Mouse (Mus musculus): ENCODE data around the gene Actr1a. TPM values are rescaled to one million over a fixed set of nuclear protein-coding genes. Genes with fewer than 3 reads are reported as not detected.

Gene Actr1a
- polyA plus RNA-seq, 1 experiment from 2014 or later, result 49.4 TPM

GRCm38 (mm10) chr19:46349550-46349949 lies 46.0 kb downstream of the Actr1a start:
- H3K27ac ChIP-seq (replicated peaks), result no peak overlapping the region

DNA sequence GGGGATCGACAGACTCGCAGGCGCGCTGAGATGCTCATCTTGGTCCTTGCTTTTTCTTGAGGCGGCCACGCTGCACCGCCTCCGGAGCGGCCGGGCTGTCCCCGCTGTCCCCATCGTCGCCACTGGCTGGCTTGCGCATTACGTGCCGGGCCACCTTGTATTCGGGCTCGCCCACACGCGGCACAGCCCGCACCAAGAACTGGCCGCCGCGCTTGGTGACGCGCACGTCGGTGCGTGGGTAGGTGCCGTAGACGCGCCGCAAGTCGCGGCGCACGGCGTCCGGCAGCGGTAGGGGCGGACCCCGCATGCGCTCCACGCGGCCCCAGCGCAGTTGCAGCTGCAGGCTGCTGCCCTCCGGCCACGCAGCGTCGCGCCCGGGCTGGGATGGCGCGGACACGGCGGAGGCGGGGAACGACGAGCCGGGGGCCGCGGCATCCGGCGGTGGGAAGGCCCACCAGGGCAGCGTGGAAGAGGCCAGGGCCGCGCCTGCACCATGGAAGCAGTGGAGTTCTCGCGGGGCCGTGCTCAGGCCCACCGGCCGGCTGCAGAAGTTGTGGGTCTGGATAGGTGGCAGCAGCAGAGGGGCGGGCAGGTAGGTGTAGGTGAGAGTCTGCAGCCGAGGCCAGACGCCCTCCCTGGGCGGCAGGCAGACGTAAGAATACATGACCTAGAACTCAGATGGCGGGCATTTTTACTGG lies 46.6 kb downstream of the Actr1a start:
- Histone ChIP-seq H3K27ac (replicated peaks) (peak overlapping the region; percentile 68), H3K9ac (peak overlapping the region; percentile 57), H3K4me3 (replicated peaks) (peak overlapping the region; percentile 65), H3K9me3 (replicated peaks) (no peaks in the 10 kb centered on the region), H3K36me3 (replicated peaks) (no peaks in the 10 kb centered on the region), H3K4me2 (peak overlapping the region; percentile 95), H3K27me3 (peaks cover 29% of the 10 kb centered on the region), H3K4me1 (replicated peaks) (peaks cover 58% of the 10 kb centered on the region)
- peak; percentile 74 for ATAC-seq (ENCODE audit: insufficient read depth)
- WGBS (ENCODE audit: insufficient replicate concordance), result under 1% methylated on average over 78 of the region's 78 CpGs

More at GRCm38 (mm10) chr19:46349550-46349949, 46.0 kb downstream of the Actr1a start:
- no peaks in the 10 kb centered on the region for H3K36me3 ChIP-seq (replicated peaks)
- ATAC-seq (ENCODE audit: insufficient read depth), result no peak
- peaks cover 53% of the 10 kb centered on the region for H3K4me1 ChIP-seq (replicated peaks)
- 47% methylated on average over 6 of the region's 6 CpGs for WGBS (ENCODE audit: insufficient replicate concordance)
- no peaks in the 10 kb centered on the region for H3K9me3 ChIP-seq (replicated peaks)
- peak overlapping the region; percentile 95 for H3K4me2 ChIP-seq
- peaks cover 29% of the 10 kb centered on the region for H3K27me3 ChIP-seq
- peak overlapping the region; percentile 65 for H3K4me3 ChIP-seq (replicated peaks)
- peak overlapping the region; percentile 57; the same call in 1 of the 2 replicates for H3K9ac ChIP-seq

DNA sequence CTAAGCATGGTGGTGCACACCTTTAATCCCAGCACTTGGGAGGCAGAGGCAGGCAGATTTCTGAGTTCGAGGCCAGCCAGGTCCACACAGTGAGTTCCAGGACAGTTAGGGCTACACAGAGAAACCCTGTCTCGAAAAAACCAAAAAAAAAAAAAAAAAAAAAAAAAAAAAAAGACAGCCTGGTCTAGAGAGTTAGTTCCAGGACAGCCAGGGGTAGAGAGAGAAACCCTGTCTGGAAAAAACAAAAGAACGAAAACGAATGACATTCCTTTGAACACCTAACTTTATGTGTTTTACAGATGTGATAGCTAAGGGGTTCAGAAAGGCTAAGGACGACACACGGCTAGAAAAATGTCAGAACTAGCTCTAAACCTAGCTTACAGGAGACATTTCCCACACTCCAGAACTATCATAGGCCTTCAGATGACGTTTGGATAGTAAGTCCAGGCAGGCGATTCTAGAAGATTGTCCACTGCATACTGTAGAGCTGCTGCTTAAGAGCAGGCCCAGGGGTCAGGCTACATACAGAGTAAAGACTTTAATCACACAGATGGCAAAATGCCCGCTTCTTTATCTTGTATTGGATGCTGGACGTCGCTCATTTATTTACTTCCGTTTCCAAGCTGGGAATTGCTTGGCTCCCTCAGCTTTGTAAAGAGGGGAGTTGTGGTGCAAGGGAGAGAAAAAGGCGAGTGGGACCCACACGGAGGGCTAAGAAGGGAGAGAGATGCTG lies 47.4 kb downstream of the Actr1a start:
- Histone ChIP-seq H3K4me3 (replicated peaks) (peak overlapping the region; percentile 65), H3K4me2 (peak overlapping the region; percentile 95), H3K9me3 (replicated peaks) (no peaks in the 10 kb centered on the region), H3K4me1 (replicated peaks) (peaks cover 59% of the 10 kb centered on the region), H3K27ac (replicated peaks) (peak overlapping the region; percentile 68), H3K27me3 (peaks cover 33% of the 10 kb centered on the region), H3K9ac (peak overlapping the region; percentile 57), H3K36me3 (replicated peaks) (no peaks in the 10 kb centered on the region)
- 0 out of 2 replicates have a peak, but pooled peaks have one; percentile 21 for ATAC-seq (ENCODE audit: insufficient read depth)
- 26% methylated on average over 14 of the region's 14 CpGs for WGBS (ENCODE audit: insufficient replicate concordance)

GRCm38 (mm10) chr19:46347146-46347545 lies 48.4 kb downstream of the Actr1a start:
- H3K36me3 ChIP-seq (replicated peaks), result no peaks in the 10 kb centered on the region
- H3K9me3 ChIP-seq (replicated peaks), result no peaks in the 10 kb centered on the region
- 86% methylated on average over 1 of the region's 1 CpGs for WGBS (ENCODE audit: insufficient replicate concordance)
- H3K27ac ChIP-seq (replicated peaks), result no peak overlapping the region
- ATAC-seq (ENCODE audit: insufficient read depth), result no peak
- H3K27me3 ChIP-seq, result peaks cover 33% of the 10 kb centered on the region
- no peak overlapping the region for H3K4me2 ChIP-seq
- no peak overlapping the region for H3K9ac ChIP-seq
- H3K4me3 ChIP-seq (replicated peaks), result no peak overlapping the region
- peaks cover 56% of the 10 kb centered on the region for H3K4me1 ChIP-seq (replicated peaks)

DNA sequence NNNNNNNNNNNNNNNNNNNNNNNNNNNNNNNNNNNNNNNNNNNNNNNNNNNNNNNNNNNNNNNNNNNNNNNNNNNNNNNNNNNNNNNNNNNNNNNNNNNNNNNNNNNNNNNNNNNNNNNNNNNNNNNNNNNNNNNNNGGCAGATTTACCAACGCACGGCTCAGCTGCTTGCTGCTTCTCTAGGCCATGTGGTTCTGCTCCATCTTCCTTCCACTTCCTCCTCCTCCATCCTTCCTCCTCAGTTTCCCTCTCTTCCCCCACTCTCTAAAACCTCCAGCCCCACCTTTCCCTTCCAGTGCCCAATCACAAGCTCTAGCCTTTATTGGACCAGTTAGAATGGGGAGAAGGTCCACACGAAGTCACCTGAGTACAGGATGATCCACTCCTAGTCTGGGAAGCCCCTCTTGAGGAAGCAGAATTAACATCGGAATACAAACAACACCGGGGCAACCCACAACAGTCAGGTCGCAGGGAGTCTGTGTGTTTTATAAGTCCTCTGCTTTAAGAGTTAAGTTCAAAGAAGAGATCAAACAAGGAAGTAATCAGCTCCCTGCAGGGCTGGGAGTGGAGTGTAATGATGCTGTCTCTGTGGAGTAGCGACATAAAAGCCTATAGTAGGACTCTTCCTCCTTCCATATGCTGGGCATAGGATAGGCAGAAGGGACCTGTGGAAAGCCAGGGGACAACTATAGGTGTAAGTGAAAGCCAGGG lies 50.7 kb downstream of the Actr1a start:
- H3K9me3 ChIP-seq (replicated peaks), result no peaks in the 10 kb centered on the region
- no peak overlapping the region for H3K9ac ChIP-seq
- ATAC-seq (ENCODE audit: insufficient read depth), result no peak
- 29% methylated on average over 7 of the region's 7 CpGs for WGBS (ENCODE audit: insufficient replicate concordance)
- H3K4me3 ChIP-seq (replicated peaks), result no peak overlapping the region
- H3K36me3 ChIP-seq (replicated peaks), result no peaks in the 10 kb centered on the region
- peaks cover 66% of the 10 kb centered on the region for H3K4me1 ChIP-seq (replicated peaks)
- no peak overlapping the region for H3K4me2 ChIP-seq
- H3K27ac ChIP-seq (replicated peaks), result no peak overlapping the region
- H3K27me3 ChIP-seq, result peaks cover 21% of the 10 kb centered on the region

- no peaks in the 10 kb centered on the region for H3K36me3 ChIP-seq (replicated peaks)
- peak overlapping the region; percentile 86 for H3K27ac ChIP-seq (replicated peaks)
- WGBS (ENCODE audit: insufficient replicate concordance), result 39% methylated on average over 7 of the region's 7 CpGs
- no peaks in the 10 kb centered on the region for H3K9me3 ChIP-seq (replicated peaks)
- H3K9ac ChIP-seq, result peak overlapping the region; percentile 36; the same call in 1 of the 2 replicates
- H3K4me3 ChIP-seq (replicated peaks), result peak overlapping the region; percentile 75
- H3K4me1 ChIP-seq (replicated peaks), result peaks cover 64% of the 10 kb centered on the region
- peak; percentile 20; the same call in 1 of the 2 replicates for ATAC-seq (ENCODE audit: insufficient read depth)
- H3K4me2 ChIP-seq, result peak overlapping the region; percentile 91
- peaks cover 4% of the 10 kb centered on the region; the same call in 1 of the 2 replicates for H3K27me3 ChIP-seq
These were observed 56.1 kb downstream of the Actr1a start for GRCm38 (mm10) chr19:46339287-46339971.

DNA sequence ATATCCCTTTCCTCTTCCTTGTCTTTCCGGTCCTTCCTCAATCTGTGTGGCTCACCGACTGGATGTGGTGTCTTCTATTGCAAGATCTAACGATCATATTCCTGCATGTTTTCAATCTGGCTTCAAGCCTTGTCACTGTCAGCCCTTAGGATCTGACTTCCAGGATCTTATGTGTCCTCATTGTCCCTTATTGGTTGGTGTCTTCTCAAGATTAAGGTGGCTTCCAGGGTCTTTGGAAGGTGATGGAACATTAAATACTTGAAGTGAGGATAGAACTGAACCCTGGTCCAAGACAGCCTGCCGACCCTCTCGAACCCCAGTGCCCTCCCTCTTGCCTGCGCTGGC lies 56.6 kb downstream of the Actr1a start:
- H3K4me3 ChIP-seq (replicated peaks), result peak overlapping the region; percentile 75
- WGBS (ENCODE audit: insufficient replicate concordance), result 14% methylated on average over 6 of the region's 6 CpGs
- peaks cover 4% of the 10 kb centered on the region; the same call in 1 of the 2 replicates for H3K27me3 ChIP-seq
- H3K9ac ChIP-seq, result peak overlapping the region; percentile 36
- H3K36me3 ChIP-seq (replicated peaks), result no peaks in the 10 kb centered on the region
- H3K9me3 ChIP-seq (replicated peaks), result no peaks in the 10 kb centered on the region
- peak; percentile 22 for ATAC-seq (ENCODE audit: insufficient read depth)
- peak overlapping the region; percentile 86 for H3K27ac ChIP-seq (replicated peaks)
- H3K4me2 ChIP-seq, result peak overlapping the region; percentile 91
- peaks cover 60% of the 10 kb centered on the region for H3K4me1 ChIP-seq (replicated peaks)

GRCm38 (mm10) chr19:46338331-46338936 lies 57.1 kb downstream of the Actr1a start, which contains the start of gene Cuedc2:
Gene Cuedc2, minus strand, starts transcription at chr19:46338702.
- no peaks in the 10 kb centered on the region; the same call in 1 of the 2 replicates for H3K27me3 ChIP-seq
- peak; percentile 82 for ATAC-seq (ENCODE audit: insufficient read depth)
- H3K36me3 ChIP-seq (replicated peaks), result no peaks in the 10 kb centered on the region
- H3K4me3 ChIP-seq (replicated peaks), result peak within 1 kb of the TSS; percentile 75
- peak within 1 kb of the TSS; percentile 86 for H3K27ac ChIP-seq (replicated peaks)
- H3K4me2 ChIP-seq, result peak within 1 kb of the TSS; percentile 91
- H3K9ac ChIP-seq, result peak within 1 kb of the TSS; percentile 70
- WGBS (ENCODE audit: insufficient replicate concordance), result under 1% methylated on average over 31 of the region's 31 CpGs
- peaks cover 55% of the 10 kb centered on the region for H3K4me1 ChIP-seq (replicated peaks)
- no peaks in the 10 kb centered on the region for H3K9me3 ChIP-seq (replicated peaks)

DNA sequence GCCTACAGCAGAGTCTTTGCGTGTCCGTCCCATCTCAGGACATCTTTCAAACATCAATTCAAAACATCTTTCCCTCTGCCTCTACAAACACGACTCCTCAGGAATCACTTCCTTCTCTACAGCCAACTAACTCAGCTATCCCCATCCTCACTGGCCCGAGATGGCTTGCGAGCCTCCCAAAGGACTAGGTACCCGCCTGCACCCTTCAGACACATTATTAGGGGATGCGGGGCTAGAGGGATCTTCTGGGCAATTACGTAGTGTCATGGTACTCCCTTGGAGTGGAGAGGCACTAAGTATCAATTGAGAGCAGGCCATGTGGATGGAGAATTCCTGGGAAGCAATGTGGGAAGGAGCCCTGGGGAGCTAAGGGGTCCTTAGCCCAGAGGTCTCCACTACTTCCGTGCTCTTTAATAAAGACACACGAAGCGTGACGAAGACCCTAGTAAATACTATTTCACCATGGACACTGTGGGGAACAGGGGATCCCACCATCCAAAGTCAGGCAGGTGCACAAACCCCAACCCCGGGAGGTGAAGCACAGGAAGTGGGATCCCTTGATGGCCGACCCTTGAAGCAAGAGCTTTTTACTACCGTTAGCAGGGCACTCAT lies 57.7 kb downstream of the Actr1a start:
- H3K9me3 ChIP-seq (replicated peaks), result no peaks in the 10 kb centered on the region
- no peaks in the 10 kb centered on the region for H3K36me3 ChIP-seq (replicated peaks)
- H3K4me3 ChIP-seq (replicated peaks), result peak overlapping the region; percentile 75
- H3K9ac ChIP-seq, result peak overlapping the region; percentile 70
- 34% methylated on average over 15 of the region's 15 CpGs for WGBS (ENCODE audit: insufficient replicate concordance)
- H3K4me1 ChIP-seq (replicated peaks), result peaks cover 50% of the 10 kb centered on the region
- no peaks in the 10 kb centered on the region for H3K27me3 ChIP-seq
- ATAC-seq (ENCODE audit: insufficient read depth), result no peak
- peak overlapping the region; percentile 91 for H3K4me2 ChIP-seq
- peak overlapping the region; percentile 76 for H3K27ac ChIP-seq (replicated peaks)

DNA sequence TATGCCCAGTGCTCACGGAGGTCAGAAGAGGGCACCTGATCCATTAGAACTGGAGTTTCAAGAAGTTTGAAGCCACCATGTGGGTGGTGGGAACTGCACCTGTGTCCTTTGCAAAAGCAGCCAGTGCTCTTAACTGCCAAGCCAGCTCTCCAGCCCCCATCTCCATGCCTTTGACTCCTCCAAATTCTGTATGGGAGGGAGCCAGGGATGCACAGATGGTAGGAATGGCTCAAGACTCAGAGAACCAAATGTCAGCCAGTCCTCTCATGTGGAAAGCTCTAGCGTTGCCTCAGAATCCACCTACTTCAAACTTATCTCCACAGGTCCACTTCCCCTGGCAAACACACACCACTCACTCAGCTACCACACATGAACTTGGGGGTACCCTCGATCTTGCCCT lies 61.6 kb downstream of the Actr1a start:
- Histone ChIP-seq H3K4me3 (replicated peaks) (no peak overlapping the region), H3K27me3 (peaks cover 6% of the 10 kb centered on the region; the same call in 1 of the 2 replicates), H3K4me1 (replicated peaks) (peaks cover 40% of the 10 kb centered on the region), H3K27ac (replicated peaks) (no peak overlapping the region), H3K9ac (no peak overlapping the region), H3K9me3 (replicated peaks) (no peaks in the 10 kb centered on the region), H3K4me2 (no peak overlapping the region), H3K36me3 (replicated peaks) (peaks cover 20% of the 10 kb centered on the region)
- 70% methylated on average over 3 of the region's 3 CpGs for WGBS (ENCODE audit: insufficient replicate concordance)
- ATAC-seq (ENCODE audit: insufficient read depth), result no peak
